Mouse (Mus musculus): ENCODE data around the gene Dctn3. TPM values are rescaled to one million over a fixed set of nuclear protein-coding genes. Genes with fewer than 3 reads are reported as not detected.
"Not testable (repeated sequence)": the region's sequence is repeated elsewhere in the genome, so short reads cannot be mapped to it uniquely, and the experiment has no call there.

Gene Dctn3
- total RNA-seq, 4 experiments from 2014 or later, result 69.4 to 71.8 (median 70.7) TPM

GRCm38 (mm10) chr4:41738256-41738603, 15.3 kb upstream of the Dctn3 start:
- DNase-seq (ENCODE audit: low spot score), result no peak

- peak; percentile 74 for DNase-seq (ENCODE audit: low spot score)
Measured at GRCm38 (mm10) chr4:41737602-41738255, 14.8 kb upstream of the Dctn3 start.

- DNase-seq (ENCODE audit: low spot score), result no peak
Measured at GRCm38 (mm10) chr4:41731052-41731765, 8.2 kb upstream of the Dctn3 start, which contains the start of gene Arid3c. TSS of gene Arid3c (minus strand) at chr4:41731142.

GRCm38 (mm10) chr4:41726826-41727621, 4.1 kb upstream of the Dctn3 start:
- DNase-seq (ENCODE audit: low spot score), result no peak

- DNase-seq (ENCODE audit: low spot score), result no peak
Measured at GRCm38 (mm10) chr4:41716834-41717233, 6.1 kb downstream of the Dctn3 start.

- no peak for DNase-seq (ENCODE audit: low spot score)
Measured at GRCm38 (mm10) chr4:41715596-41715995, 7.4 kb downstream of the Dctn3 start.

- no peak for DNase-seq (ENCODE audit: low spot score)
Measured at GRCm38 (mm10) chr4:41715082-41715481, 7.9 kb downstream of the Dctn3 start.

GRCm38 (mm10) chr4:41714276-41714675, 8.7 kb downstream of the Dctn3 start:
- DNase-seq (ENCODE audit: low spot score), result peak; percentile 67

- peak; percentile 79 for DNase-seq (ENCODE audit: low spot score)
Measured at GRCm38 (mm10) chr4:41713197-41714067, 9.5 kb downstream of the Dctn3 start, which contains the start of gene Rpp25l. TSS of gene Rpp25l (minus strand) at chr4:41713534.

- no peak for DNase-seq (ENCODE audit: low spot score)
Measured at GRCm38 (mm10) chr4:41712421-41713196, 10.4 kb downstream of the Dctn3 start.

- no peak for DNase-seq (ENCODE audit: low spot score)
Measured at GRCm38 (mm10) chr4:41711705-41712375, 11.1 kb downstream of the Dctn3 start.

- DNase-seq (ENCODE audit: low spot score), result no peak
Measured at GRCm38 (mm10) chr4:41710229-41710628, 12.7 kb downstream of the Dctn3 start.

GRCm38 (mm10) chr4:41708192-41708745, 14.7 kb downstream of the Dctn3 start:
- DNase-seq (ENCODE audit: low spot score), result peak; percentile 70

GRCm38 (mm10) chr4:41707011-41707535, 15.9 kb downstream of the Dctn3 start:
- DNase-seq (ENCODE audit: low spot score), result no peak

GRCm38 (mm10) chr4:41705922-41706754, 16.8 kb downstream of the Dctn3 start:
- DNase-seq (ENCODE audit: low spot score), result no peak

- no peak for DNase-seq (ENCODE audit: low spot score)
Measured at GRCm38 (mm10) chr4:41704651-41705050, 18.3 kb downstream of the Dctn3 start.

- not testable (repeated sequence) for DNase-seq (ENCODE audit: low spot score)
Measured at GRCm38 (mm10) chr4:41702226-41702625, 20.7 kb downstream of the Dctn3 start.

- not testable (repeated sequence) for DNase-seq (ENCODE audit: low spot score)
Measured at GRCm38 (mm10) chr4:41700224-41700623, 22.7 kb downstream of the Dctn3 start.
